Mouse (Mus musculus): ENCODE results near the gene Epsti1. TPM values are rescaled to one million over a fixed set of nuclear protein-coding genes. Genes with fewer than 3 reads are reported as not detected.

The Epsti1 gene
- polyA plus RNA-seq, 1 experiment from 2014 or later = 0.14 TPM

GRCm38 (mm10) chr14:77928653-77929052 is 24.6 kb downstream of the Epsti1 start:
- Histone ChIP-seq H3K36me3 (no peaks in the 10 kb centered on the region), H3K9me3 (no peaks in the 10 kb centered on the region), H3K27me3 (ENCODE audit: insufficient read depth, poor library complexity, severe bottlenecking) (no peaks in the 10 kb centered on the region), H3K4me1 (peaks cover 15% of the 10 kb centered on the region), H3K27ac (no peak overlapping the region), H3K4me3 (no peak overlapping the region)
- WGBS = 71% methylated on average over 5 of the region's 5 CpGs
- no peak for DNase-seq (ENCODE audit: low spot score)

GRCm38 (mm10) chr14:77929139-77929678 is 25.2 kb downstream of the Epsti1 start:
- Histone ChIP-seq H3K9me3 (no peaks in the 10 kb centered on the region), H3K27me3 (ENCODE audit: insufficient read depth, poor library complexity, severe bottlenecking) (no peaks in the 10 kb centered on the region), H3K4me3 (no peak overlapping the region), H3K27ac (no peak overlapping the region), H3K4me1 (peaks cover 15% of the 10 kb centered on the region), H3K36me3 (no peaks in the 10 kb centered on the region)
- WGBS = 46% methylated on average over 2 of the region's 2 CpGs
- DNase-seq (ENCODE audit: low spot score) = no peak

- H3K4me3 ChIP-seq = no peak overlapping the region
- no peaks in the 10 kb centered on the region for H3K9me3 ChIP-seq
- H3K27me3 ChIP-seq (ENCODE audit: insufficient read depth, poor library complexity, severe bottlenecking) = no peaks in the 10 kb centered on the region
- H3K27ac ChIP-seq = peak overlapping the region; percentile 73
- WGBS = 25% methylated on average over 12 of the region's 12 CpGs
- no peaks in the 10 kb centered on the region for H3K36me3 ChIP-seq
- peak; percentile 77 for DNase-seq (ENCODE audit: low spot score)
- H3K4me1 ChIP-seq = peaks cover 15% of the 10 kb centered on the region
Observed at GRCm38 (mm10) chr14:77932150-77933047, 28.4 kb downstream of the Epsti1 start.

- no peaks in the 10 kb centered on the region for H3K27me3 ChIP-seq (ENCODE audit: insufficient read depth, poor library complexity, severe bottlenecking)
- 96% methylated on average over 5 of the region's 5 CpGs for WGBS
- no peak for DNase-seq (ENCODE audit: low spot score)
- peaks cover 15% of the 10 kb centered on the region for H3K4me1 ChIP-seq
- H3K27ac ChIP-seq = no peak overlapping the region
- no peaks in the 10 kb centered on the region for H3K9me3 ChIP-seq
- no peak overlapping the region for H3K4me3 ChIP-seq
- H3K36me3 ChIP-seq = no peaks in the 10 kb centered on the region
Observed at GRCm38 (mm10) chr14:77933243-77933642, 29.2 kb downstream of the Epsti1 start.

GRCm38 (mm10) chr14:77934431-77934830 is 30.4 kb downstream of the Epsti1 start:
- no peak for DNase-seq (ENCODE audit: low spot score)
- H3K4me1 ChIP-seq = peaks cover 9% of the 10 kb centered on the region
- H3K36me3 ChIP-seq = no peaks in the 10 kb centered on the region
- 73% methylated on average over 3 of the region's 3 CpGs for WGBS
- H3K27ac ChIP-seq = no peak overlapping the region
- H3K9me3 ChIP-seq = no peaks in the 10 kb centered on the region
- no peak overlapping the region for H3K4me3 ChIP-seq
- H3K27me3 ChIP-seq (ENCODE audit: insufficient read depth, poor library complexity, severe bottlenecking) = no peaks in the 10 kb centered on the region

- no peak overlapping the region for H3K27ac ChIP-seq
- 97% methylated on average over 1 of the region's 1 CpGs for WGBS
Observed at GRCm38 (mm10) chr14:77941105-77941504, 37.1 kb downstream of the Epsti1 start.

GRCm38 (mm10) chr14:77942235-77942634 is 38.2 kb downstream of the Epsti1 start:
- no peaks in the 10 kb centered on the region; the same call in 1 of the 2 replicates for H3K4me1 ChIP-seq
- WGBS = 46% methylated on average over 9 of the region's 9 CpGs
- DNase-seq (ENCODE audit: low spot score) = no peak
- H3K36me3 ChIP-seq = no peaks in the 10 kb centered on the region
- no peaks in the 10 kb centered on the region for H3K27me3 ChIP-seq (ENCODE audit: insufficient read depth, poor library complexity, severe bottlenecking)
- H3K4me3 ChIP-seq = no peak overlapping the region
- H3K9me3 ChIP-seq = no peaks in the 10 kb centered on the region
- no peak overlapping the region for H3K27ac ChIP-seq

More at GRCm38 (mm10) chr14:77941105-77941504, 37.1 kb downstream of the Epsti1 start:
- H3K4me3 ChIP-seq = no peak overlapping the region
- no peaks in the 10 kb centered on the region; the same call in 1 of the 2 replicates for H3K4me1 ChIP-seq
- no peaks in the 10 kb centered on the region for H3K9me3 ChIP-seq
- H3K27me3 ChIP-seq (ENCODE audit: insufficient read depth, poor library complexity, severe bottlenecking) = no peaks in the 10 kb centered on the region
- H3K36me3 ChIP-seq = no peaks in the 10 kb centered on the region
- DNase-seq (ENCODE audit: low spot score) = no peak

GRCm38 (mm10) chr14:77942793-77943558 is 38.9 kb downstream of the Epsti1 start:
- 79% methylated on average over 15 of the region's 15 CpGs for WGBS
- Histone ChIP-seq H3K27me3 (ENCODE audit: insufficient read depth, poor library complexity, severe bottlenecking) (no peaks in the 10 kb centered on the region), H3K4me3 (no peak overlapping the region), H3K9me3 (no peaks in the 10 kb centered on the region), H3K36me3 (no peaks in the 10 kb centered on the region), H3K4me1 (no peaks in the 10 kb centered on the region), H3K27ac (no peak overlapping the region)
- DNase-seq (ENCODE audit: low spot score) = no peak

GRCm38 (mm10) chr14:77961741-77962140 is 57.7 kb downstream of the Epsti1 start:
- Histone ChIP-seq H3K4me1 (0 out of 2 replicates have a peak, but pooled peaks cover 7% of the 10 kb centered on the region), H3K27me3 (ENCODE audit: insufficient read depth, poor library complexity, severe bottlenecking) (no peaks in the 10 kb centered on the region), H3K36me3 (no peaks in the 10 kb centered on the region), H3K4me3 (no peak overlapping the region), H3K9me3 (no peaks in the 10 kb centered on the region), H3K27ac (no peak overlapping the region)
- 75% methylated on average over 6 of the region's 6 CpGs for WGBS
- no peak for DNase-seq (ENCODE audit: low spot score)

- Histone ChIP-seq H3K4me3 (no peak overlapping the region), H3K36me3 (no peaks in the 10 kb centered on the region), H3K27me3 (ENCODE audit: insufficient read depth, poor library complexity, severe bottlenecking) (no peaks in the 10 kb centered on the region), H3K27ac (no peak overlapping the region), H3K4me1 (peaks cover 7% of the 10 kb centered on the region; the same call in 1 of the 2 replicates), H3K9me3 (no peaks in the 10 kb centered on the region)
- no peak for DNase-seq (ENCODE audit: low spot score)
- 25% methylated on average over 7 of the region's 7 CpGs for WGBS
Observed at GRCm38 (mm10) chr14:77963525-77963924, 59.5 kb downstream of the Epsti1 start.

GRCm38 (mm10) chr14:77971355-77971754 is 67.3 kb downstream of the Epsti1 start:
- Histone ChIP-seq H3K4me3 (no peak overlapping the region), H3K9me3 (no peaks in the 10 kb centered on the region), H3K36me3 (no peaks in the 10 kb centered on the region), H3K27me3 (ENCODE audit: insufficient read depth, poor library complexity, severe bottlenecking) (no peaks in the 10 kb centered on the region), H3K27ac (no peak overlapping the region), H3K4me1 (no peaks in the 10 kb centered on the region; the same call in 1 of the 2 replicates)
- 88% methylated on average over 4 of the region's 4 CpGs for WGBS
- DNase-seq (ENCODE audit: low spot score) = no peak

GRCm38 (mm10) chr14:77974221-77974620 is 70.2 kb downstream of the Epsti1 start:
- WGBS = 74% methylated on average over 6 of the region's 6 CpGs
- no peaks in the 10 kb centered on the region for H3K4me1 ChIP-seq

GRCm38 (mm10) chr14:77975702-77976101 is 71.7 kb downstream of the Epsti1 start:
- H3K4me3 ChIP-seq = no peak overlapping the region
- DNase-seq (ENCODE audit: low spot score) = no peak
- no peaks in the 10 kb centered on the region for H3K4me1 ChIP-seq
- H3K36me3 ChIP-seq = no peaks in the 10 kb centered on the region
- H3K27ac ChIP-seq = no peak overlapping the region
- whole genome bisulfite sequencing = 69% methylated on average over 8 of the region's 8 CpGs
- no peaks in the 10 kb centered on the region for H3K27me3 ChIP-seq (ENCODE audit: insufficient read depth, poor library complexity, severe bottlenecking)
- no peaks in the 10 kb centered on the region for H3K9me3 ChIP-seq

More at GRCm38 (mm10) chr14:77974221-77974620, 70.2 kb downstream of the Epsti1 start:
- Histone ChIP-seq H3K27ac (no peak overlapping the region), H3K4me3 (no peak overlapping the region), H3K27me3 (ENCODE audit: insufficient read depth, poor library complexity, severe bottlenecking) (no peaks in the 10 kb centered on the region), H3K36me3 (no peaks in the 10 kb centered on the region), H3K9me3 (no peaks in the 10 kb centered on the region)
- no peak for DNase-seq (ENCODE audit: low spot score)

All from heart, embryonic 10.5 days (tissue).